Mouse (Mus musculus) kidney, embryonic 14.5 days (tissue): ENCODE data around the gene Themis. TPM values are rescaled to one million over a fixed set of nuclear protein-coding genes. Genes with fewer than 3 reads are reported as not detected.

Experiments
- ATAC-seq: fragments of 200-750 bp; cut with Nextera tagmentation; 2 replicates; pipeline ENCODE4 v1.8.0; 2017; ENCODE audit warnings: moderate number of reproducible peaks, mild to moderate bottlenecking, moderate TSS enrichment, moderate library complexity; ENCODE audit not compliant: low FRiP score, low TSS enrichment
- H3K27ac ChIP-seq: fragments of 300-500 bp; sonication (generic); 2 replicates; pipeline ENCODE4 v1.5.1; 2014; ENCODE audit warnings: low read depth, mild to moderate bottlenecking, low read length, moderate library complexity, mixed read lengths
- H3K27me3 ChIP-seq: fragments of 300-500 bp; sonication (generic); 2 replicates; pipeline ENCODE4 v1.6.1; 2014; ENCODE audit warnings: mild to moderate bottlenecking, low read length; ENCODE audit not compliant: control insufficient read depth, insufficient read depth
- H3K36me3 ChIP-seq: fragments of 300-500 bp; sonication (generic); 2 replicates; pipeline ENCODE4 v1.6.1; 2014; ENCODE audit warnings: low read length, mixed read lengths; ENCODE audit not compliant: control insufficient read depth, insufficient read depth
- H3K4me1 ChIP-seq: fragments of 300-500 bp; sonication (generic); 2 replicates; pipeline ENCODE4 v1.6.1; 2014; ENCODE audit warnings: low read length, mixed read lengths; ENCODE audit not compliant: control insufficient read depth, insufficient read depth
- H3K4me2 ChIP-seq: fragments of 300-500 bp; sonication (generic); replicated peaks from 2 replicates; pipeline ENCODE4 v1.6.1; 2014; ENCODE audit warnings: low read depth, mild to moderate bottlenecking, low read length
- H3K4me3 ChIP-seq: fragments of 300-500 bp; sonication (generic); 2 replicates; pipeline ENCODE4 v1.5.1; 2014; ENCODE audit warnings: mild to moderate bottlenecking, low read length
- H3K9ac ChIP-seq: fragments of 300-500 bp; sonication (generic); 2 replicates; pipeline ENCODE4 v1.6.1; 2014; ENCODE audit warnings: low read depth, mild to moderate bottlenecking, low read length, moderate library complexity
- H3K9me3 ChIP-seq: fragments of 300-500 bp; sonication (generic); 2 replicates; pipeline ENCODE4 v1.6.1; 2016; ENCODE audit warnings: low read length; ENCODE audit not compliant: control insufficient read depth
- WGBS: fragments of 180-500 bp; shearing (Covaris S2); extraction: QIAGEN DNeasy Blood & Tissue Kit; methylation state at CpG from one replicate; pipeline ENCODE4 v1.1.7; 2014; 5-methylcytosine and 5-hydroxymethylcytosine counted together
- polyA plus RNA-seq: library from polyadenylated mRNA; unstranded; fragments of >200 nt; fragmentation: Nextera tagmentation; extraction: Ambion mirVana; gene quantifications from 2 replicates; pipeline ENCODE4 v1.2.1, GENCODE M21; 2014

The Themis gene
- polyA plus RNA-seq, 1 experiment from 2014 or later: not detected

- H3K36me3 ChIP-seq: no peaks in the 10 kb centered on the region
- H3K4me2 ChIP-seq: no peak overlapping the region
- 70% methylated on average over 6 of the region's 6 CpGs for WGBS
- no peaks in the 10 kb centered on the region for H3K4me1 ChIP-seq
- no peak overlapping the region for H3K4me3 ChIP-seq
- H3K9me3 ChIP-seq: no peaks in the 10 kb centered on the region
- no peak overlapping the region for H3K27ac ChIP-seq
- no peaks in the 10 kb centered on the region for H3K27me3 ChIP-seq
- no peak for ATAC-seq
- no peak overlapping the region for H3K9ac ChIP-seq
Measured at GRCm38 (mm10) chr10:28665141-28665540, 3.0 kb upstream of the Themis start.

GRCm38 (mm10) chr10:28673931-28674330 lies 5.8 kb downstream of the Themis start:
- H3K4me3 ChIP-seq: no peak overlapping the region
- no peak overlapping the region for H3K27ac ChIP-seq
- no peaks in the 10 kb centered on the region for H3K27me3 ChIP-seq
- ATAC-seq: no peak
- H3K9ac ChIP-seq: no peak overlapping the region
- no peak overlapping the region for H3K4me2 ChIP-seq
- no peaks in the 10 kb centered on the region for H3K9me3 ChIP-seq
- 84% methylated on average over 3 of the region's 3 CpGs for WGBS
- H3K4me1 ChIP-seq: no peaks in the 10 kb centered on the region
- no peaks in the 10 kb centered on the region for H3K36me3 ChIP-seq

GRCm38 (mm10) chr10:28675337-28675736 lies 7.2 kb downstream of the Themis start:
- H3K4me3 ChIP-seq: no peak overlapping the region
- no peak overlapping the region for H3K4me2 ChIP-seq
- WGBS: 86% methylated on average over 2 of the region's 2 CpGs
- H3K9me3 ChIP-seq: no peaks in the 10 kb centered on the region
- no peak overlapping the region for H3K27ac ChIP-seq
- H3K4me1 ChIP-seq: no peaks in the 10 kb centered on the region
- H3K27me3 ChIP-seq: no peaks in the 10 kb centered on the region
- no peaks in the 10 kb centered on the region for H3K36me3 ChIP-seq
- no peak overlapping the region for H3K9ac ChIP-seq
- no peak for ATAC-seq

GRCm38 (mm10) chr10:28694981-28695380 lies 26.8 kb downstream of the Themis start:
- Histone ChIP-seq H3K27ac (no peak overlapping the region), H3K4me3 (no peak overlapping the region), H3K4me2 (no peak overlapping the region), H3K27me3 (no peaks in the 10 kb centered on the region), H3K4me1 (no peaks in the 10 kb centered on the region), H3K9me3 (no peaks in the 10 kb centered on the region), H3K9ac (no peak overlapping the region), H3K36me3 (no peaks in the 10 kb centered on the region)
- no peak for ATAC-seq
- WGBS: 82% methylated on average over 6 of the region's 6 CpGs

- no peak overlapping the region for H3K4me2 ChIP-seq
Measured at GRCm38 (mm10) chr10:28696032-28696431, 27.9 kb downstream of the Themis start.

GRCm38 (mm10) chr10:28698175-28698574 lies 30.0 kb downstream of the Themis start:
- H3K9me3 ChIP-seq: no peaks in the 10 kb centered on the region
- H3K36me3 ChIP-seq: no peaks in the 10 kb centered on the region
- no peak overlapping the region for H3K27ac ChIP-seq
- no peak overlapping the region for H3K4me3 ChIP-seq
- ATAC-seq: no peak
- H3K27me3 ChIP-seq: no peaks in the 10 kb centered on the region
- no peaks in the 10 kb centered on the region for H3K4me1 ChIP-seq
- no peak overlapping the region for H3K4me2 ChIP-seq
- no peak overlapping the region for H3K9ac ChIP-seq

More at GRCm38 (mm10) chr10:28696032-28696431, 27.9 kb downstream of the Themis start:
- H3K4me3 ChIP-seq: no peak overlapping the region
- no peaks in the 10 kb centered on the region for H3K4me1 ChIP-seq
- ATAC-seq: no peak
- H3K27me3 ChIP-seq: no peaks in the 10 kb centered on the region
- no peaks in the 10 kb centered on the region for H3K9me3 ChIP-seq
- 88% methylated on average over 1 of the region's 1 CpGs for WGBS
- no peaks in the 10 kb centered on the region for H3K36me3 ChIP-seq
- H3K9ac ChIP-seq: no peak overlapping the region
- no peak overlapping the region for H3K27ac ChIP-seq

GRCm38 (mm10) chr10:28721828-28722227 lies 53.7 kb downstream of the Themis start:
- H3K9me3 ChIP-seq: no peaks in the 10 kb centered on the region
- H3K36me3 ChIP-seq: no peaks in the 10 kb centered on the region
- no peak overlapping the region for H3K9ac ChIP-seq
- H3K4me3 ChIP-seq: no peak overlapping the region
- H3K27me3 ChIP-seq: no peaks in the 10 kb centered on the region
- no peak overlapping the region for H3K4me2 ChIP-seq
- H3K4me1 ChIP-seq: no peaks in the 10 kb centered on the region
- 75% methylated on average over 3 of the region's 3 CpGs for WGBS
- no peak overlapping the region for H3K27ac ChIP-seq
- ATAC-seq: no peak

GRCm38 (mm10) chr10:28723266-28723665 lies 55.1 kb downstream of the Themis start:
- no peaks in the 10 kb centered on the region for H3K36me3 ChIP-seq
- no peak for ATAC-seq
- H3K4me1 ChIP-seq: no peaks in the 10 kb centered on the region
- H3K27ac ChIP-seq: no peak overlapping the region
- H3K9ac ChIP-seq: no peak overlapping the region
- no peaks in the 10 kb centered on the region for H3K9me3 ChIP-seq
- 78% methylated on average over 7 of the region's 7 CpGs for WGBS
- H3K4me3 ChIP-seq: no peak overlapping the region
- no peak overlapping the region for H3K4me2 ChIP-seq
- no peaks in the 10 kb centered on the region for H3K27me3 ChIP-seq

- ATAC-seq: no peak
- Histone ChIP-seq H3K4me2 (no peak overlapping the region), H3K36me3 (no peaks in the 10 kb centered on the region), H3K9ac (no peak overlapping the region), H3K9me3 (no peaks in the 10 kb centered on the region), H3K4me3 (no peak overlapping the region), H3K4me1 (no peaks in the 10 kb centered on the region), H3K27me3 (no peaks in the 10 kb centered on the region), H3K27ac (no peak overlapping the region)
- 9% methylated on average over 2 of the region's 2 CpGs for WGBS
Measured at GRCm38 (mm10) chr10:28730122-28730521, 62.0 kb downstream of the Themis start.

- H3K4me2 ChIP-seq: no peak overlapping the region
- H3K36me3 ChIP-seq: no peaks in the 10 kb centered on the region
- H3K9me3 ChIP-seq: no peaks in the 10 kb centered on the region
- no peak overlapping the region for H3K4me3 ChIP-seq
- no peak for ATAC-seq
- H3K4me1 ChIP-seq: no peaks in the 10 kb centered on the region
- WGBS: 63% methylated on average over 1 of the region's 1 CpGs
- H3K27me3 ChIP-seq: no peaks in the 10 kb centered on the region
- H3K27ac ChIP-seq: no peak overlapping the region
- H3K9ac ChIP-seq: no peak overlapping the region
Measured at GRCm38 (mm10) chr10:28737953-28738352, 69.8 kb downstream of the Themis start.
